Mouse (Mus musculus): Measurements from ENCODE around the gene Gfod1.

The Gfod1 gene

GRCm38 (mm10) chr13:43234869-43235585 lies 68.9 kb downstream of the Gfod1 start:
- in situ Hi-C loops (cut with MboI, MseI): no loop called here

- in situ Hi-C loops (cut with MboI, MseI): no loop called here
Observed at GRCm38 (mm10) chr13:43233331-43233730, 70.6 kb downstream of the Gfod1 start.

GRCm38 (mm10) chr13:43231965-43232860 lies 71.8 kb downstream of the Gfod1 start:
- in situ Hi-C loops (cut with MboI, MseI): no loop called here

- in situ Hi-C loops (cut with MboI, MseI): no loop called here
Observed at GRCm38 (mm10) chr13:43230842-43231241, 73.1 kb downstream of the Gfod1 start.

GRCm38 (mm10) chr13:43230238-43230637 lies 73.7 kb downstream of the Gfod1 start:
- in situ Hi-C loops (cut with MboI, MseI): no loop called here

- in situ Hi-C loops (cut with MboI, MseI): no loop called here
Observed at GRCm38 (mm10) chr13:43229767-43230166, 74.2 kb downstream of the Gfod1 start.

GRCm38 (mm10) chr13:43228141-43228540 lies 75.8 kb downstream of the Gfod1 start:
- in situ Hi-C loops (cut with MboI, MseI): no loop called here

GRCm38 (mm10) chr13:43226041-43226440 lies 77.9 kb downstream of the Gfod1 start:
- in situ Hi-C loops (cut with MboI, MseI): no loop called here

- in situ Hi-C loops (cut with MboI, MseI): no loop called here
Observed at GRCm38 (mm10) chr13:43225161-43225560, 78.8 kb downstream of the Gfod1 start.

GRCm38 (mm10) chr13:43222084-43222483 lies 81.9 kb downstream of the Gfod1 start:
- in situ Hi-C loops (cut with MboI, MseI): loop anchor here (25.0 kb wide), 1 partner anchor 540 kb away; no protein-coding TSS in a partner anchor

- in situ Hi-C loops (cut with MboI, MseI): loop anchor here (25.0 kb wide), 1 partner anchor 541 kb away; no protein-coding TSS in a partner anchor
Observed at GRCm38 (mm10) chr13:43221290-43221689, 82.7 kb downstream of the Gfod1 start.

- in situ Hi-C loops (cut with MboI, MseI): loop anchor here (25.0 kb wide), 1 partner anchor 542 kb away; no protein-coding TSS in a partner anchor
Observed at GRCm38 (mm10) chr13:43220635-43221034, 83.3 kb downstream of the Gfod1 start.

GRCm38 (mm10) chr13:43218764-43219163 lies 85.2 kb downstream of the Gfod1 start:
- in situ Hi-C loops (cut with MboI, MseI): loop anchor here (10.0 to 25.0 kb wide), 2 partner anchors 544 to 914 kb away; partner anchors contain the start of gene Edn1

GRCm38 (mm10) chr13:43218284-43218683 lies 85.7 kb downstream of the Gfod1 start:
- in situ Hi-C loops (cut with MboI, MseI): loop anchor here (10.0 to 25.0 kb wide), 2 partner anchors 544 to 913 kb away; partner anchors contain the start of gene Edn1

GRCm38 (mm10) chr13:43217686-43218085 lies 86.3 kb downstream of the Gfod1 start:
- in situ Hi-C loops (cut with MboI, MseI): loop anchor here (10.0 to 25.0 kb wide), 2 partner anchors 545 to 913 kb away; partner anchors contain the start of gene Edn1

- in situ Hi-C loops (cut with MboI, MseI): loop anchor here (10.0 to 25.0 kb wide), 2 partner anchors 545 to 912 kb away; partner anchors contain the start of gene Edn1
Observed at GRCm38 (mm10) chr13:43217059-43217458, 86.9 kb downstream of the Gfod1 start.

- in situ Hi-C loops (cut with MboI, MseI): loop anchor here (10.0 to 25.0 kb wide), 2 partner anchors 546 to 911 kb away; partner anchors contain the start of gene Edn1
Observed at GRCm38 (mm10) chr13:43215994-43216706, 87.8 kb downstream of the Gfod1 start.

GRCm38 (mm10) chr13:43215144-43215993 lies 88.6 kb downstream of the Gfod1 start:
- in situ Hi-C loops (cut with MboI, MseI): loop anchor here (10.0 to 25.0 kb wide), 2 partner anchors 547 to 911 kb away; partner anchors contain the start of gene Edn1

GRCm38 (mm10) chr13:43212338-43212737 lies 91.6 kb downstream of the Gfod1 start:
- in situ Hi-C loops (cut with MboI, MseI): loop anchor here (10.0 to 25.0 kb wide), 2 partner anchors 550 to 908 kb away; partner anchors contain the start of gene Edn1

GRCm38 (mm10) chr13:43210956-43211355 lies 93.0 kb downstream of the Gfod1 start:
- in situ Hi-C loops (cut with MboI, MseI): loop anchor here (10.0 to 25.0 kb wide), 2 partner anchors 551 to 906 kb away; partner anchors contain the start of gene Edn1
